8 mouse cellular contexts compared by ENCODE assay signal in genomic region chr8:80492987-80493441, GRCm38 (mm10). TPM values are rescaled to one million over a fixed set of nuclear protein-coding genes. Genes with fewer than 3 reads are reported as not detected.
A peak's percentile ranks its signal among the peaks of the same experiment; 100 is the strongest.
DNase-seq lines count a peak whose midpoint lies in the region; ATAC-seq and TF ChIP-seq lines count a peak whose summit lies in the region.

No protein-coding gene starts in this region.

- peak overlapping the region; percentile 59 for H3K9ac ChIP-seq in forebrain, embryonic 16.5 days (replicated peaks; ENCODE audit: low read depth, low read length)

- intact Hi-C loops in left cerebral cortex, postnatal 36 days (cut with DNase I): loop anchor here (1.0 to 10.0 kb wide), 2 partner anchors 195 to 502 kb away; no protein-coding TSS in a partner anchor

- WGBS in cerebellum, adult 2 months: under 1% methylated on average over 16 of the region's 16 CpGs
- 0% methylated on average over 16 of the region's 16 CpGs for WGBS in forebrain, embryonic 16.5 days

- H3K27ac ChIP-seq in cerebellum, adult 2 months (ENCODE audit: insufficient read depth, low read length): no peak overlapping the region
- no peak overlapping the region for H3K27ac ChIP-seq in forebrain, embryonic 16.5 days (ENCODE audit: low read length)

- peak; percentile 87 for ATAC-seq in forebrain, embryonic 16.5 days
- ATAC-seq in inflammation-experienced regulatory T-cells, adult 6 months: peak; percentile 48
- ATAC-seq in megakaryocyte-erythroid progenitor cell, adult 5-6 weeks (replicated peaks; ENCODE audit: low FRiP score, low TSS enrichment, poor library complexity, severe bottlenecking): peak; percentile 60

- TF ChIP-seq CTCF in cerebellum, adult 2 months (IDR thresholded peaks at IDR 0.05; ENCODE audit: borderline replicate concordance, insufficient read depth, low read depth, low read length): peak; percentile 59; the same call in 1 of the 2 replicates

- TF ChIP-seq POLR2A in cerebellum, adult 2 months (IDR thresholded peaks at IDR 0.05; ENCODE audit: borderline replicate concordance, insufficient read depth, low read length): no peak

- H3K4me3 ChIP-seq in cerebellum, adult 2 months (replicated peaks; ENCODE audit: insufficient read depth, low read depth, low read length): peak overlapping the region; percentile 47
- H3K4me3 ChIP-seq in forebrain, embryonic 16.5 days (replicated peaks; ENCODE audit: low read length): peak overlapping the region; percentile 60

- H3K27me3 ChIP-seq in cerebellum, adult 2 months (ENCODE audit: control insufficient read depth, insufficient read depth, low read length): no peaks in the 10 kb centered on the region
- H3K27me3 ChIP-seq in forebrain, embryonic 16.5 days (replicated peaks; ENCODE audit: control insufficient read depth, insufficient read depth, low read length): no peaks in the 10 kb centered on the region

- peak overlapping the region; percentile 92 for H3K4me2 ChIP-seq in forebrain, embryonic 16.5 days (ENCODE audit: low read length)

- peak; percentile 56 for DNase-seq in WW6 (ENCODE audit: low read depth, low spot score)
- DNase-seq in cerebellum, adult 2 months: peak; percentile 35 to 49
- DNase-seq in left cerebral cortex, postnatal 36 days (ENCODE audit: low spot score in 2 of 2): peak; percentile 36 to 44
- DNase-seq in right cerebral cortex, postnatal 10 days (ENCODE audit: low spot score in 2 of 2): peak; percentile 42 to 71
- DNase-seq in urinary bladder, postnatal 36 days (ENCODE audit: low spot score in 2 of 2): peak; percentile 47 to 52

- no peaks in the 10 kb centered on the region for H3K9me3 ChIP-seq in forebrain, embryonic 16.5 days (ENCODE audit: control insufficient read depth, low read length)

- H3K36me3 ChIP-seq in forebrain, embryonic 16.5 days (ENCODE audit: control insufficient read depth, insufficient read depth): no peaks in the 10 kb centered on the region

- no peaks in the 10 kb centered on the region for H3K4me1 ChIP-seq in cerebellum, adult 2 months (ENCODE audit: control insufficient read depth, insufficient read depth, low read length)
- H3K4me1 ChIP-seq in forebrain, embryonic 16.5 days (replicated peaks; ENCODE audit: control insufficient read depth, insufficient read depth, low read length): peaks cover 8% of the 10 kb centered on the region

RNA-seq across cellular contexts. Expression of gene Gypa, which starts 0.6 kb away (rescaled TPM):
- 0.05 TPM in 1 of 2 replicates, not detected in the other for polyA plus RNA-seq in cerebellum, adult 2 months (2012; rRNA removed)
- 2.1 and 2.2 TPM in 2 replicates for polyA plus RNA-seq in forebrain, embryonic 16.5 days (2015; fragmentation: Nextera tagmentation; extraction: Ambion mirVana)
- polyA plus RNA-seq in inflammation-experienced regulatory T-cells, adult 6 months (2017; shearing (Covaris generic)): not detected
- total RNA-seq in left cerebral cortex, postnatal 36 days (2021): not detected
- 87.4 and 96.2 TPM in 2 replicates for total RNA-seq in megakaryocyte-erythroid progenitor cell, adult 5-6 weeks (2014; fragmentation: Nextera tagmentation)
- 109 and 139 TPM in 2 replicates for total RNA-seq in megakaryocyte-erythroid progenitor cell, adult 5-6 weeks (2017)
